Mouse (Mus musculus): Measurements from ENCODE around the gene Hlcs. TPM values are rescaled to one million over a fixed set of nuclear protein-coding genes. Genes with fewer than 3 reads are reported as not detected.

Hlcs gene
- 5.8 TPM for polyA plus RNA-seq (2017; shearing (Covaris generic))

GRCm38 (mm10) chr16:94313229-94314030 lies at the start of gene Hlcs:
Hlcs (minus strand) TSS chr16:94313571.

GRCm38 (mm10) chr16:94327781-94328711 lies 14.7 kb upstream of the Hlcs start, which contains the start of gene Ripply3:
Ripply3 (plus strand) TSS chr16:94328420.

GRCm38 (mm10) chr16:94084711-94085602 lies 228.4 kb downstream of the Hlcs start, which contains the start of gene Sim2:
Sim2 (plus strand) TSS chr16:94084931.

Other genes starting within 250 kb of the Hlcs start
- not detected for gene Sim2, start 228.6 kb downstream of the Hlcs start, polyA plus RNA-seq (2017; shearing (Covaris generic))
- gene Ripply3, start 14.8 kb upstream of the Hlcs start, polyA plus RNA-seq (2017; shearing (Covaris generic)) = 0.95 TPM
- gene Ttc3, start 57.0 kb upstream of the Hlcs start, polyA plus RNA-seq (2017; shearing (Covaris generic)) = 75.3 TPM
- 73.4 TPM for gene Pigp, start 58.3 kb upstream of the Hlcs start, polyA plus RNA-seq (2017; shearing (Covaris generic))
- gene Vps26c, start 213.3 kb upstream of the Hlcs start, polyA plus RNA-seq (2017; shearing (Covaris generic)) = 92.9 TPM

Data from activated CD4-positive, CD25-positive, alpha-beta regulatory T cell, adult 9 weeks (primary cell).